Mouse (Mus musculus): ENCODE results near the gene Poln.

Poln gene

GRCm38 (mm10) chr5:34186961-34187391 lies 17.7 kb upstream of the Poln start:
- peak; percentile 35 for DNase-seq (ENCODE audit: low spot score)

- DNase-seq (ENCODE audit: low spot score), result no peak
Measured at GRCm38 (mm10) chr5:34186391-34186790, 17.1 kb upstream of the Poln start.

DNA sequence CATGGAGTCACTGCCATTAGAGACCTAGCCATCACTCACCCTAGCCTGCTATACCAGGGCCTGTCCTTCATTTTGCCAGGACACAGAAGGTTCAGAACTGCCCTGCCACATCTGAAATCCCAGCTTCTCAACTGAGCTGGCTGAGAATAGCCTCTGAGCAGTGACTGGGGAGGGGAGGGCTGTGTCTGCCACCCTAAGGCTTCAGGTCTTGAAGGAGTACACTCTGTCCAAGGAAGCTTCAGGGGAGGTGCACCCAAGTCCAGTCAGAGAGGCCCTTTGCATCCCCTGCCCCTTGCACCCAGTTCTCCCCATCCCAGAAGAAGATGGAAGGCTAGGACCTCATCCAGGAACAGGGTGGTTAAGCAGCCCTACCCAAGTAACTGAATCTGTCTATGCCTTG lies 16.5 kb upstream of the Poln start:
- no peak for DNase-seq (ENCODE audit: low spot score)

GRCm38 (mm10) chr5:34185051-34185580 lies 15.9 kb upstream of the Poln start:
- no peak for DNase-seq (ENCODE audit: low spot score)

GRCm38 (mm10) chr5:34183976-34184375 lies 14.7 kb upstream of the Poln start:
- no peak for DNase-seq (ENCODE audit: low spot score)

DNA sequence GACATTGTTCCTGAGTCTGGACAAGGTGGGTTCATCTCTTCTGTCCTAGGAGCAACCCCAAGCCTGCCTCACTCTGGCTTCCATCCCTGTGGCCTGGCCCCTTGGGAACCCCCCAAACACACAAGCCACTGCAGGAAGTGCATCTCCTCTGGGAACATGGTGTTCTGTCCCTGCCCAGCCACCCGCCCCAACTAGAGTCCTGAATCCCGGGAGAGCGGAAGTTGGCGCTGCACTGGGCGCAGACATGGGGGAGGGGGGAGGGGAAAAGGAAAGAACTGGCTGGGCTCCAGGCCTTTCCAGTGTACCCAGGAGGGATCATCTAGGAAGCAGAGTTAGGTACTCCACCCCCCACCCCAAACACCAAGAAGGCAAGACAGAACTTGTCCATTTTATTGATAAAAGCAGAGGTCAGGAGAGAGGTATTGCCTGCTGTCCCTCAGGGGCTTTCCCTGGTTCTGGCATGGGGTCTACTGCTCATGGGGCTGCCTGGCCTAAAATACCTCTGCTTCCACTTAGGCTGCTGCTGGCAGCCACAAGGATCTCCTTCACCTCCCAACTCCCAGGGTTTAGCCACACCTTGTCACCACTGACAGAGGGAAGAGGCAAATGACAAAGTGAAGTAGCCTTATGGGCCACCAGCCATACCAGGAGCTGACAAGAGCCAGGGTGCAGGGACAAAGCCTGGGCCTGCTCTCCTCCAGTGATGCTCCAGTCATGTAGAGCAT lies 14.1 kb upstream of the Poln start:
- no peak for DNase-seq (ENCODE audit: low spot score)

DNA sequence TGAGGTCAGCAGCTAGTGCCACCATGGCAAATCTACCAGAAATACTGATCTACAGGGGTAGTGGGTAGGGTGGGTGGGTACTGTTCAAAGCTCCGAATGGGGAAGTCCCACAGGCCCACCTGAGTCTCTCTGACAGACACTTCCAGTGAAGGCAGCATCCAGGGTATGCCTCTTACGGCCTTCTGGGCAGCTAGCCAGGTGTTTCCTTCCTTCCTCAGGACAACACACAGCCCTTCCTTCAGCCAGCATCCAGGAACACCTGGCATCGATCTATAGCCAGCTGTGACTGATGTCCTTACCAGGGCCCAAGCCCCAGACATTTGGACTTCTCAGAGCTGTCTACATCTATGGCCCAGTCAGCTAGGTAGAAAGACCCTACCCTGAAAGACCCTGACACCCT lies 13.2 kb upstream of the Poln start:
- DNase-seq (ENCODE audit: low spot score), result no peak

GRCm38 (mm10) chr5:34177821-34178220 lies 8.6 kb upstream of the Poln start:
- DNase-seq (ENCODE audit: low spot score), result no peak

DNA sequence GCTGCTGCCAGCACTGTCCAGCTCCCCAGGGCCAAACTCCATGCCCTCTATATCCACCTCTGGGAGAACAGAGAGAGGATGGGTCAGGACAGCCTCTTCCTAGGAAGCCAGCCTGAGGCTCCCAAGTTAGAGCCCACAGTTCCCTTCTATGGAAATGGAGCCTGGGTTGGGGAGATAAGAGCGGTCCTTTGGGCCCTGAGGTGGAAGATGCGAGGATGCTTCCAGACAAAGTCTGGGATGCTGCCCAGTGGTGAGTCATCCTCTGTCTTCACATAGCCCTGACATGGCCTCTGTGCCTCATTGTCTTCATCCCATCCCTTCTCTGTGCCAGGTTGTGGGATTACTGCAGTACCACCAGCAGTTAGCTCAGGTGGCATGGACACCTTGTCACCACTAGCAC lies 7.8 kb upstream of the Poln start:
- peak; percentile 0 for DNase-seq (ENCODE audit: low spot score)

DNA sequence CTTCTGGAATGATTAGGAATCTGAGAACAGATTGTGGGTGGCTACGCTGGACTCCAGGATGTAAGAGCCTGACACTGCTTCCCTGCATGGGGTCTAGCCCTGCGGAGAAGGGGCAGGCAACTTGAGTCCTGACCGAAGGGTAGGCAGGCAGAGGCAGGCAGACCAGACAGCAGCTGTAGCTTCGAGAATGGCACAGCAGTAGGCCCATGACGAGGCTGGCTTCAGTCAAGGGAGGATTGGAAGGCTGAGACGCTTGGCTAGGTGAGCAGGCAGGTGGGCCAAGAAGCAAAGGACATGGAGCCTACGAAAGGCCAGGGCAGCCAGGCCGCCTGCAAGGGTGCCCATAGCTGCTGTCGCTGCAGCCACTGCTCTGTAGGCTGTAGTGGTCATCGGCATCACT lies 7.4 kb upstream of the Poln start:
- no peak for DNase-seq (ENCODE audit: low spot score)

GRCm38 (mm10) chr5:34175403-34175694 lies 6.1 kb upstream of the Poln start:
- no peak for DNase-seq (ENCODE audit: low spot score)

DNA sequence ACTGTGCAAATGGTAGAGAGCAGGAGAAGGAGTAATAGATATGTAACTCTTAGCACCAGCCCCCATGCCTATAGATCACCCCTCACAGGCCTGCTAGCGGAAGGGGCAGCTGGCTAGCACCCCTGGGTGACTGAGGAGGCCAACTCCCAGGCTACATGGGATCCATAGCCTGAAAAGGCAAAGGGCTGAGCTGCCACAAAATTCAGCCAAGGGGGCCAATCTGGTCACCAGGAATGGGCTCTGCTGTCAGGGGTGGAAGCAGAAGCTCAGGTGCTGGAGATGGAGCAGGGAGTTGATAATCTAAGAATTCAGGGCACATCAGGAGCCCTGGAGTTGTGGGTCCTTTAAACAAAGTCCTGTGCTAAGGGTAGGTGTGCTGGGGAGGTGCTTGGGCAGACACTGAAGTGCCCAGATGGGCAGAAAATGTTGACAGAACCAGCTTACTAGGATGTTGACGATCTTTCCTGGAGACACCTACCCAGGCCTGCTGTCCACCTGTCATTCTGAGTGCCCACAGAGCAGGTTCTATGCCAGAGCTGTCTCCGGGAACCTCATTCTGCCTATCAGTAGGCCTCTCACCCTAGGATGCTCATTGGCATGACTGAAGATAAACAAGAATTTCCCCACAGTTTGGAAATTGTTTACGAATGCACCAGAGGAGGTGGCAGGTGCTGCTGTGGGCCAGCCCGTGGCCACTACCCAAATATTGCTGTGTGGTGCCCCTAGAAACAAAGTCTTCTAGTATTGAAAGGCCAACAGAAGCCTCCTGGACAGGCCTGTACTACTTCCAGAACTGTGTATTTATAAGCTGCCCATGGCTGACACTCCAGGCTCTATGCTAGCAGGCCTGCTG lies 5.5 kb upstream of the Poln start:
- no peak for DNase-seq (ENCODE audit: low spot score)

DNA sequence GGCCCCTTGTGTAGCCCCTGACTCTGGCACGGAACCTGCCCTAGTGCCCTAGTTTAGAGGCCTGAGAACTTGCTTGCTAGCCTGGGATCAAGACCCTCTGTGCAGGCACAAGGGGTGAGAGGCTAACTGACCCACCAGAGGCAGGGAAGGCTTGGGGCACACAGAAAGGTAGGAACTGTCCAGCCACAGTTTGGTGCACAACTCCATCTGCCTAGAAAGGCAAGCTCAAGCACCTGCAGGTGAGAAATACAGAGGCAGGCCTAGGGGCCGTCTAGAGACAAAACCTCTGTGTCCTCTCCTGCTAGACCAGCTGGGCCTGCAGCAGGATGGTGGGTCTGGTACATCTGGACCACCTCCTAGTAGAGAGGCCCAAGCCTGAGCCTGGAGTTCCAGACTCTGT lies 4.8 kb upstream of the Poln start:
- DNase-seq (ENCODE audit: low spot score), result no peak

DNA sequence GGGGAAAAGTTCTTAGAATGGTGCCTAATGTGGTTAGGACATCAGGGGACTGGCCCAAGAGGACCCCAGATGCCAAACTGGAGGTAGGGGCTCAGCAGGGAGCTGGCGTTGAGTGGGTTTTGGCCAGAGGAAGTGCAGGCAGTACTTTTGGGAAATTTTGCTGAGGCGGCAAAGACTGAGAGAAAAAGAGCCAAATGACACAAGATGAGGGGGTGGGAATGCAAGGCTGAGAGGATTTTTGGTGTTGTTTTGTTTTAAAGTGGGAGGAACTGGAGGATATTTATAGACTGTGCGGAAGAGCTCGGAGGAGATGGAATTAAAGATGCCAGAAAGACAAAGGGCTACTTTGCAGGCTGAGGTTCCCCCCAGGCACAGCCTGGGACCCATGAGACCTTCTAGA lies 1.5 kb upstream of the Poln start:
- DNase-seq (ENCODE audit: low spot score), result no peak

DNA sequence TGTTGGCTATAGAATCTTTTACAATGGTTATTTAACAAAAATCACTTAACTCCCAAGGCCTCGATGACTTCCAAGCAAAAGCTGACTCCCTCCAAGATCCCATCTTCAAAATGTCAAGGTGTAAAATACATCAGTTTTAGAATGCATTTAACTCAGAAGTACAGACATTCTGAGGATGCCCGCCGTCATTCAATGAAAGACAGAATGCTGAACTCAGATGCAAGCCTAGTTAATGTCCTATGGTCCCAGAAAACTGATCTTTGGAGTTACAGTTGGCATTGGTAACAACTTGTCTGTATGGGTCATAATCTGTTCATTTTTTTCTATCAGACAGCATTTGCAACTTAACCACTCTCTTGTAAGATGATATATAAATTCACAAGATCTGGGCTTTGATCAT lies 706 bp upstream of the Poln start:
- DNase-seq (ENCODE audit: low spot score), result no peak

- no peak for DNase-seq (ENCODE audit: low spot score)
Measured at GRCm38 (mm10) chr5:34167857-34168256, 1.4 kb downstream of the Poln start.

GRCm38 (mm10) chr5:34165793-34166192 lies 3.5 kb downstream of the Poln start:
- DNase-seq (ENCODE audit: low spot score), result no peak

- no peak for DNase-seq (ENCODE audit: low spot score)
Measured at GRCm38 (mm10) chr5:34148476-34148875, 20.8 kb downstream of the Poln start.

GRCm38 (mm10) chr5:34147554-34147953 lies 21.7 kb downstream of the Poln start:
- no peak for DNase-seq (ENCODE audit: low spot score)

GRCm38 (mm10) chr5:34139751-34140150 lies 29.5 kb downstream of the Poln start:
- DNase-seq (ENCODE audit: low spot score), result no peak

DNA sequence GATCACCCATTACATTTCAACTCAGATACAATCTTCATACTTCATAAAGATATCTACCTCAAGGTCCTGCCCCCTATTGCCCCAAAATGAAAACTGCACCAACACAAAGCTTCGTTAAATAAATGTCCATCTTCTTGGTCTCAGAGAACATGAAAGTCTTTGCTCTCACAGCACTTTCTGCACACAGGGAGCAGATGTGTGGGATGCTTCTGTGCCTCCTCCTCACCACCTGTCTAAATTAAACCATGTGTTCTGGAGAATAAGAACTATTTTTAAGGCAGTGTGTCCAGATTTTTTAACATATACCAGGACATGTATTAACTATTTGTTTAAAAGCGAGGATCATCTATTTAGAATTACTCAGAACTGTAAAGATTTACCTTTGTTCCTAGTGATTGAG lies 36.5 kb downstream of the Poln start:
- DNase-seq (ENCODE audit: low spot score), result no peak

DNA sequence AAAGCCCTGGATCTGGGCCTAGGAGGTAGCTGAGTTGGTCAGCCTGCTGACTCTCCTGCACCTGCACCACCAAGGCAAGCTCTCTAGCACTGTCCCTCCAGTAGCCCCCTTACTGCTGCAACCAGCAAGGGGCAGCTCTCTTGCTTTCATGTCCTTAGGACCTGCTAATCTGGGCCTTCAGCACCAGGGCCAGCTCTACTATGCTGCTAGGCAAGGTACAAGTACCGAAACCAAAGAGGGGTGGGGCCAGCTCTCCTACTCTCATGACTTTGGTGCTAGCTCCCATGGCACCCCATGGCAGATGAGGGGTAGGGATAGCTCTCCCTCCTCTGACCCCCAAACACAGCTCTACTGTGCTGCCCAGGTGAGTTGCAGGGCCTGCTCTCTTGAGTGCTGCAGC lies 45.1 kb downstream of the Poln start:
- DNase-seq (ENCODE audit: low spot score), result no peak

GRCm38 (mm10) chr5:34119121-34119856 lies 50.0 kb downstream of the Poln start:
- DNase-seq (ENCODE audit: low spot score), result no peak
